Mouse (Mus musculus): ENCODE results near the gene Sun1. TPM values are rescaled to one million over a fixed set of nuclear protein-coding genes. Genes with fewer than 3 reads are reported as not detected.

Gene Sun1
- polyA plus RNA-seq, 1 experiment from 2014 or later, result 42.1 TPM

- 47% methylated on average over 8 of the region's 8 CpGs for WGBS
- Histone ChIP-seq H3K4me3 (replicated peaks) (no peak overlapping the region), H3K36me3 (peaks cover 28% of the 10 kb centered on the region), H3K4me2 (no peak overlapping the region), H3K4me1 (peaks cover 6% of the 10 kb centered on the region; the same call in 1 of the 2 replicates), H3K9ac (replicated peaks) (no peak overlapping the region), H3K27me3 (replicated peaks) (no peaks in the 10 kb centered on the region), H3K9me3 (replicated peaks) (no peaks in the 10 kb centered on the region), H3K27ac (replicated peaks) (no peak overlapping the region)
- no peak for ATAC-seq (ENCODE audit: low FRiP score)
These were observed 71.6 kb downstream of the Sun1 start for GRCm38 (mm10) chr5:139271994-139272554.

DNA sequence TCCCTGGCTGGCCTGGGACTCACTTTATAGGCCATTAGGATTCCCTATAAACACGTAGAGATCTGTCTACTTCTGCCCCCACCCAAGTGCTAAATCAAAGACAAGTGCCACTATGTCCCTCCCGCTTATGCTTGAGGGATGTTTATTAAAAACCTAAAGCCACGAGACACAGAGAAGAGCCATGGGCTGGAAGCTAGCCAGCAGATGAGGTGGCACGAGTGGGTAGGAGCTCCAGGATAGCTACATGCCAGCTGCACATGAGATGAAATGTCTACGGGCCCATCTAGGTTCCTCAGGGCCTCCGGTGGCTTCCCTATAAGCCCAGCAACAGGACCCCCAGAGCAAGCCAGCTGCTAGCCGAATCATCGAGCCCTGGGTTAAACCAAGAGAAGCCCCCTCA, 76.8 kb downstream of the Sun1 start:
- no peak overlapping the region for H3K4me2 ChIP-seq
- H3K9ac ChIP-seq (replicated peaks), result no peak overlapping the region
- peaks cover 15% of the 10 kb centered on the region; the same call in 1 of the 2 replicates for H3K36me3 ChIP-seq
- 73% methylated on average over 8 of the region's 8 CpGs for WGBS
- H3K27ac ChIP-seq (replicated peaks), result no peak overlapping the region
- H3K9me3 ChIP-seq (replicated peaks), result no peaks in the 10 kb centered on the region
- no peak overlapping the region for H3K4me3 ChIP-seq (replicated peaks)
- H3K27me3 ChIP-seq (replicated peaks), result no peaks in the 10 kb centered on the region
- peaks cover 8% of the 10 kb centered on the region for H3K4me1 ChIP-seq
- ATAC-seq (ENCODE audit: low FRiP score), result no peak

GRCm38 (mm10) chr5:139281373-139282112, 81.1 kb downstream of the Sun1 start:
- peaks cover 11% of the 10 kb centered on the region for H3K4me1 ChIP-seq
- peaks cover 11% of the 10 kb centered on the region; the same call in 1 of the 2 replicates for H3K36me3 ChIP-seq
- no peaks in the 10 kb centered on the region for H3K9me3 ChIP-seq (replicated peaks)
- no peak overlapping the region for H3K4me2 ChIP-seq
- no peak overlapping the region for H3K9ac ChIP-seq (replicated peaks)
- peak; percentile 53; the same call in 1 of the 2 replicates for ATAC-seq (ENCODE audit: low FRiP score)
- H3K27me3 ChIP-seq (replicated peaks), result no peaks in the 10 kb centered on the region
- H3K4me3 ChIP-seq (replicated peaks), result no peak overlapping the region
- H3K27ac ChIP-seq (replicated peaks), result peak overlapping the region; percentile 51
- WGBS, result 40% methylated on average over 10 of the region's 11 CpGs

- H3K9me3 ChIP-seq (replicated peaks), result no peaks in the 10 kb centered on the region
- 4% methylated on average over 15 of the region's 15 CpGs for WGBS
- no peaks in the 10 kb centered on the region for H3K27me3 ChIP-seq (replicated peaks)
- peaks cover 11% of the 10 kb centered on the region; the same call in 1 of the 2 replicates for H3K36me3 ChIP-seq
- ATAC-seq (ENCODE audit: low FRiP score), result peak; percentile 65; the same call in 1 of the 2 replicates
- H3K4me3 ChIP-seq (replicated peaks), result no peak overlapping the region
- H3K4me1 ChIP-seq, result peaks cover 11% of the 10 kb centered on the region
- peak overlapping the region; percentile 11; the same call in 1 of the 2 replicates for H3K4me2 ChIP-seq
- H3K27ac ChIP-seq (replicated peaks), result peak overlapping the region; percentile 51
- no peak overlapping the region for H3K9ac ChIP-seq (replicated peaks)
These were observed 81.8 kb downstream of the Sun1 start for GRCm38 (mm10) chr5:139282191-139282590.

GRCm38 (mm10) chr5:139283460-139284180, 83.2 kb downstream of the Sun1 start:
- H3K36me3 ChIP-seq, result peaks cover 13% of the 10 kb centered on the region; the same call in 1 of the 2 replicates
- WGBS, result 94% methylated on average over 14 of the region's 14 CpGs
- no peak overlapping the region for H3K4me3 ChIP-seq (replicated peaks)
- ATAC-seq (ENCODE audit: low FRiP score), result no peak
- no peaks in the 10 kb centered on the region for H3K27me3 ChIP-seq (replicated peaks)
- H3K4me1 ChIP-seq, result peaks cover 11% of the 10 kb centered on the region
- H3K9me3 ChIP-seq (replicated peaks), result no peaks in the 10 kb centered on the region
- no peak overlapping the region for H3K27ac ChIP-seq (replicated peaks)
- H3K4me2 ChIP-seq, result no peak overlapping the region
- no peak overlapping the region for H3K9ac ChIP-seq (replicated peaks)

DNA sequence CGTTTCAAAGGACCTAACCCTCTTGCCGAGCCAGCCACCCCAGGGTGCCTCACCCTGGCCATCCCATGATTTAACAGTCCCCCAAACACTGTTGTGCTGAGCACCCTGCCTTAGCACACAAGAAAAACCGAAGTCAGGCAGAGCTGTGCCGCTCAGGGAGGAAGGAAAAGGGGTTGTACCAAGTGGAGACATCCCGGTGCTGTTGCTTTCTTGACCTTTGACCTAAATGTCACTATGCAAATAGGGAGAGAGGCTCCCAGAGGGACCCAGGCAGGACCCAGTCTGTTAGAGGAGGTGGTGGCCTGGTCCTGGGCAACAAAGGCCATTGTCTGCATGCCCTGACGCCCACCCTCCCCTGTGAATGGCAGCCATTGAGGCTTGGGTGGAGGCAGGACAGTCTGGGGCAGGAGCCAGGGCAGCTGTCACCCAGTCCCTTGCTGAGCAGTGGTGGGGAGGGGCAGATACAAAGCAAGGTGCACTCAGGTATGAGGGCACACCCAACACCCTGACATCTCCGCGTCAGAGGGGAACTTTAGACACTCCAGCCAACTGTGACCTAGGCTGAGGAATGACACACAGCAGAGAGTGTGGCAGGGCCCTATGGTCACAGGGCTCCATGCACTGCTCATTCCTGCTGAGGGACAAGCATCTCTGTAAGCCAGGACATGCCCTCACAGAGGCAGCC, 85.1 kb downstream of the Sun1 start:
- Histone ChIP-seq H3K4me1 (peaks cover 11% of the 10 kb centered on the region), H3K4me3 (replicated peaks) (no peak overlapping the region), H3K36me3 (peaks cover 2% of the 10 kb centered on the region; the same call in 1 of the 2 replicates), H3K9ac (replicated peaks) (no peak overlapping the region), H3K9me3 (replicated peaks) (no peaks in the 10 kb centered on the region), H3K27me3 (replicated peaks) (no peaks in the 10 kb centered on the region), H3K27ac (replicated peaks) (no peak overlapping the region), H3K4me2 (no peak overlapping the region)
- ATAC-seq (ENCODE audit: low FRiP score), result no peak
- WGBS, result 55% methylated on average over 8 of the region's 8 CpGs

DNA sequence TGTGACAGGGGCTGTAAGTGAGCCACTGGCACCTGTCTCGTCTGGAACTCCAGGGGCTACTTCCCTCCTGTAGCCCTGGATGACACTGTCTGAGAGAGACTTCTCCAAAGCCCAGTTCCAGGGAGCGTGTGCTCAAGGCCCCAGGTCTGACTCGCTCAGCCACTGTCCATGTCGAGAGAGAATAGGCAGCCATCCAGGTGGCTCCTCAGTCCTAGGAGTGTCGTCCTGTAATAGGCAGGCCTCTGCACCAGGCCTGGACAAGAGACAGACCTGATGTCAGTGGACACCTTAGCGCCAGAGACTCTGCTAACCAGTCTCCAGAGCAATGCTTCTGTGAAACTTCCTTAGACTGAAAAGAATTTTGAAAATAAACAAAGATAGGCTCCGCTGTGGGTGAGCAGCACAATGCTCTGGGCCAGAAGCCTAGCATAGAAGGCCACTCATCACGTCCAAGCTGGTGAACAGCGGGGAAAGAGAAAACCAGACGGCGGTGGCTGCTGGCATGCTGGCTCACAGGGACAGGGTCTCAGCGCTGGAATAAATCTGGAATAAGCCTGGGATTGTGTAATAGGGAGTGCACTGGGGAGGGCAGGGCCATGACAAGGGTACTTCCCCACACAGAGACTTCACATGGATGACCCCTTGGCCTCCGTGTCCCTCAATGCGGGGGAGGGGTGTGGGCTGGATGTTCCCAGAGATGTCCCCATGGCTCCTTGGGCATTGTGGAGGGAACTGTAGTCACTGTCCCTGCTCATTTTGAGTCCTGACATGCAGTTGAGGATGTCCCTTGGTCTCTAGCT, 85.9 kb downstream of the Sun1 start:
- Histone ChIP-seq H3K9ac (replicated peaks) (no peak overlapping the region), H3K4me3 (replicated peaks) (no peak overlapping the region), H3K4me1 (peaks cover 10% of the 10 kb centered on the region), H3K4me2 (no peak overlapping the region), H3K27ac (replicated peaks) (no peak overlapping the region), H3K27me3 (replicated peaks) (no peaks in the 10 kb centered on the region), H3K36me3 (peaks cover 6% of the 10 kb centered on the region), H3K9me3 (replicated peaks) (no peaks in the 10 kb centered on the region)
- 74% methylated on average over 14 of the region's 14 CpGs for WGBS
- ATAC-seq (ENCODE audit: low FRiP score), result no peak

- Histone ChIP-seq H3K4me3 (replicated peaks) (no peak overlapping the region), H3K4me2 (no peak overlapping the region), H3K4me1 (peaks cover 4% of the 10 kb centered on the region), H3K9me3 (replicated peaks) (no peaks in the 10 kb centered on the region), H3K9ac (replicated peaks) (no peak overlapping the region), H3K36me3 (peaks cover 6% of the 10 kb centered on the region), H3K27me3 (replicated peaks) (no peaks in the 10 kb centered on the region), H3K27ac (replicated peaks) (no peak overlapping the region)
- 92% methylated on average over 5 of the region's 5 CpGs for WGBS
- ATAC-seq (ENCODE audit: low FRiP score), result no peak
These were observed 86.7 kb downstream of the Sun1 start for GRCm38 (mm10) chr5:139287099-139287498.

DNA sequence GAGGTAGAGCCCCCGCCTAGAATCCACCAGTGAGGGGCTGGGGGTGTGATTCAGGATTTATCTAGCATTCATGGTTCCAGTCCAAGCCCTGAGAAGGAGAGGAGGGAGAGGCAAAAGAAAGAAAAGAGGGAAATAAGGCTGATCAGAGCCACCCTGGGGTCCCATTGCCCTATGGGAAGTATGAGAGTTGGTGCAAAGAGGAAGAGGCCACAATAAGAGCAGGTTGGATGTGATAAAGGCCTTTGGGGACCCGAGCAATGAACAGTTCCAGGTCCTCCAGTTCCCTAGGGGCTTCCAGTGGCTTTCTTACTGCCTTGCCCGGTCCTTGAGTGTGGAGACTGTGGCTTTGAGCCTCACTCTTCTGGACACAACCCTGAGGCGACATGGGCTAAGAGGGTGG, 87.3 kb downstream of the Sun1 start:
- H3K4me3 ChIP-seq (replicated peaks), result no peak overlapping the region
- peaks cover 6% of the 10 kb centered on the region for H3K36me3 ChIP-seq
- no peaks in the 10 kb centered on the region for H3K4me1 ChIP-seq
- 93% methylated on average over 4 of the region's 4 CpGs for WGBS
- H3K9ac ChIP-seq (replicated peaks), result no peak overlapping the region
- no peak overlapping the region for H3K27ac ChIP-seq (replicated peaks)
- no peaks in the 10 kb centered on the region for H3K9me3 ChIP-seq (replicated peaks)
- H3K27me3 ChIP-seq (replicated peaks), result no peaks in the 10 kb centered on the region
- no peak overlapping the region for H3K4me2 ChIP-seq
- no peak for ATAC-seq (ENCODE audit: low FRiP score)

DNA sequence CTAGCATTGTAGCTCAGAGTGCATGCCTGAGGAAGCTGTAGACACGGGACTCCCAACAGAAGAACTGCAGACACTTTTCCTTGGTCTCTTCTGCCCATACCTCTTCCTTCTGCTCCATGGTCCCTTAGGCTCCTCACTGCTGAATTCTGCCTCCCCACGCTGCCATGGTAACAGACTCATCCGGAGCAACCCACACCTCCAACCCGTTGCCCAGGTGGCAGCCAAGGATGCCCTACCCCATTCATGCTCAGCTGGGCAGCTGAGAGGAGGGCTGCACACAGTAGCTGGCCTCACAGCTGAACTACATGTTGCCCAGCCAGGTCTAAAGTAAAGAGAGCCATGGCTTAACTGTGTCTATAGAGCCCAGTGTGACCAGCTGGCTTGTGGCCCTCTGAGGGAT, 88.2 kb downstream of the Sun1 start:
- ATAC-seq (ENCODE audit: low FRiP score), result no peak

More for the DNA sequence above, 88.2 kb downstream of the Sun1 start:
- 80% methylated on average over 4 of the region's 4 CpGs for WGBS
- Histone ChIP-seq H3K27ac (replicated peaks) (no peak overlapping the region), H3K4me2 (no peak overlapping the region), H3K9me3 (replicated peaks) (no peaks in the 10 kb centered on the region), H3K4me1 (no peaks in the 10 kb centered on the region), H3K4me3 (replicated peaks) (no peak overlapping the region), H3K36me3 (peaks cover 6% of the 10 kb centered on the region), H3K9ac (replicated peaks) (no peak overlapping the region), H3K27me3 (replicated peaks) (no peaks in the 10 kb centered on the region)

Data from neural tube, embryonic 15.5 days (tissue).